Mouse (Mus musculus) lung, adult 2 months (tissue): ENCODE measurements around the gene Ptpn13.

ENCODE experiments used
- CTCF ChIP-seq: fragments of 200-500 bp; IDR thresholded peaks from 2 replicates; pipeline ENCODE4 v1.5.1; 2011; ENCODE audit warnings: mild to moderate bottlenecking, low read length, control low read depth; ENCODE audit not compliant: insufficient read depth
- POLR2A ChIP-seq: fragments of 200-500 bp; IDR thresholded peaks from 2 replicates; pipeline ENCODE4 v1.6.1; 2011; ENCODE audit warnings: low read depth, mild to moderate bottlenecking, control low read depth, low read length, borderline replicate concordance; ENCODE audit errors: extremely low read depth

DNA sequence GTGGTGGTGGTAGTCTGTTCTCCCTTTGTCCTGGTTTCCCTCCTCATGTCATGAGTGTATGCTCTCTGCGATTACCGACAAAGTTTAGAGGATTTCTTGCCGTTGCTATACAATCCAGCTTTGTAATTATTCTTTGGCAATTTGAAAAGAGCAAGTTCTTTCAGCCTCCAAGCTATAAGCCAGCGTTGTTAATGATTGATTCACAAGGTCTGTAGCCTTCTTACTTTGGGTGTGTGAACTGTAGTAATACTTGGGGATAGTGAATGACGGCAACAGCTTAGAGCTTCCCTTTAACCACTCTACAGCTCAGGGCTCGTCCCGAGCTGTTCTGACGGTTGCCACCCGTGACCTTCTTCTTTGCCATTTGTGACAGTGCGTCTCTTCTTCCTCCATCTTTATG is 39.8 kb downstream of the Ptpn13 start:
- TF ChIP-seq POLR2A (no peak), CTCF (no peak)
